Mouse (Mus musculus): ENCODE measurements around the gene Tspan15.

- TF ChIP-seq CTCF (IDR thresholded peaks at IDR 0.05; ENCODE audit: low read depth, low read length) (no peak), GATA1 (IDR thresholded peaks at IDR 0.05; ENCODE audit: borderline replicate concordance, low read length) (no peak)
Measured at GRCm38 (mm10) chr10:62135696-62136470, 95.2 kb downstream of the Tspan15 start.
